Mouse (Mus musculus) ES-Bruce4 (cell line): Measurements from ENCODE around the gene Gm4353.

Experiments used
- CTCF ChIP-seq: IDR thresholded peaks from one replicate; pipeline ENCODE4 v1.8.1; 2011; ENCODE audit warnings: low read depth, low read length
- EP300 ChIP-seq: IDR thresholded peaks from 2 replicates; pipeline ENCODE4 v1.6.1; 2011; ENCODE audit warnings: low read depth, low read length; ENCODE audit not compliant: insufficient read depth
- POLR2A ChIP-seq: IDR thresholded peaks from one replicate; pipeline ENCODE4 v1.8.1; 2011; ENCODE audit warnings: low read length; ENCODE audit not compliant: insufficient read depth

GRCm38 (mm10) chr7:116036591-116037555 is 47.6 kb downstream of the Gm4353 start:
- TF ChIP-seq CTCF, result no peak
- TF ChIP-seq EP300, result no peak
- no peak for TF ChIP-seq POLR2A
